Mouse (Mus musculus): Measurements from ENCODE around the gene Rbbp8nl. TPM values are rescaled to one million over a fixed set of nuclear protein-coding genes. Genes with fewer than 3 reads are reported as not detected.

The Rbbp8nl gene
- total and polyA plus RNA-seq, 3 experiments: not detected

DNA sequence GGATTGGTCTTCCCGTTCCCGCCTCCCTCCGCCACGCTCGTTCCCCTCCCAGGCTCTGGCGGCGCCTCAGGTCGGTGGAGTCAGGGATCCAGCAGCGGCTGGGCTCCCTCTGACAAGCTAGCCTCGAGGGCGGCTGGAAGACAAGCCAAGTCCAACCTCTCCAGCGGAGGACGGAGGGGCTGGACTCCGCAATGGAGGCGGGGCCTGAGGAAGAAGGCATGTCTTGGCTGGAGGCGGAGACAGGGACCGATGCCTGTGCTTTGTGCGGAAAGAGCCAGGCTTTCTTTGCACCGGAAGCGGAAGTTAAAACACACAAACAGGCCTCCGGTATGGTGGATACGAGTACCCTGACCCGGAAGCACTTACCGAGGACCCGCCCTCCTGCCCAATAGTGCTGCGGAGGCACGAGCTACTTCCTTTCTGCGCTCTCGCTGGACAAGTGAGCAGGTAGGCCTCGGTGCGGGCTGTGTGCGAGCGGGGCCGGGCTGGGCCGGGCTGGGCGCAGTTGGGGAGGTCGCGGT, 32.6 kb downstream of the Rbbp8nl start, which contains the start of gene Rps21 (continued):
- TF ChIP-seq MAZ (IDR thresholded peaks at IDR 0.05; ENCODE audit: low read depth, low read length) (peak; percentile 26; the same call in 1 of the 2 replicates), CHD1 (IDR thresholded peaks at IDR 0.05; ENCODE audit: low read depth, low read length) (no peak)

- peak overlapping the region; percentile 60 to 64 for H3K4me3 ChIP-seq (ENCODE audit: control insufficient read depth in 1 of 2, insufficient read depth in 1 of 2, low read depth in 2 of 2, low read length in 2 of 2)
- TF ChIP-seq ZNF384 (IDR thresholded peaks at IDR 0.05; ENCODE audit: low read depth, low read length): no peak
- 0 out of 2 replicates have a peak, but pooled peaks have one; percentile 6 for TF ChIP-seq ZMIZ1 (IDR thresholded peaks at IDR 0.05; ENCODE audit: low read depth, low read length)
- TF ChIP-seq MAX (IDR thresholded peaks at IDR 0.05; ENCODE audit: low read length): no peak; the same call in 1 of the 2 replicates
- TF ChIP-seq E2F4 (IDR thresholded peaks at IDR 0.05; ENCODE audit: borderline replicate concordance, low read depth, low read length): 0 out of 2 replicates have a peak, but pooled peaks have one; percentile 2
- DNase-seq (ENCODE audit: low read depth, low spot score): peak; percentile 71
- peak overlapping the region; percentile 70 for H3K9ac ChIP-seq (ENCODE audit: control insufficient read depth, low read depth, low read length, poor library complexity, severe bottlenecking)
- H3K79me2 ChIP-seq (ENCODE audit: control insufficient read depth, insufficient read depth, low read length, poor library complexity): peaks cover 18% of the 10 kb centered on the region
- H3K27ac ChIP-seq (ENCODE audit: control insufficient read depth, low read depth, low read length): peak overlapping the region; percentile 68
- peaks cover 0 to 11% of the 10 kb centered on the region in 2 experiments; a peak in 2 of 4 replicates for H3K4me1 ChIP-seq (ENCODE audit: control insufficient read depth in 1 of 2, insufficient read depth in 2 of 2, low read length in 2 of 2)
- H3K27me3 ChIP-seq (ENCODE audit: control insufficient read depth in 1 of 2, insufficient read depth in 2 of 2, low read length in 2 of 2): no peaks in the 10 kb centered on the region
- peaks cover 6 to 17% of the 10 kb centered on the region in 2 experiments for H3K36me3 ChIP-seq (ENCODE audit: control insufficient read depth in 1 of 2, insufficient read depth in 2 of 2, low read length in 2 of 2)
- H3K9me3 ChIP-seq (replicated peaks; ENCODE audit: insufficient read depth, low read length): no peaks in the 10 kb centered on the region
Observed at GRCm38 (mm10) chr2:180256296-180257000, 33.2 kb downstream of the Rbbp8nl start.

GRCm38 (mm10) chr2:180255701-180256100, 34.0 kb downstream of the Rbbp8nl start:
- H3K4me1 ChIP-seq (ENCODE audit: control insufficient read depth in 1 of 2, insufficient read depth in 2 of 2, low read length in 2 of 2): peaks cover 0 to 11% of the 10 kb centered on the region in 2 experiments; a peak in 2 of 4 replicates
- H3K9ac ChIP-seq (ENCODE audit: control insufficient read depth, low read depth, low read length, poor library complexity, severe bottlenecking): peak overlapping the region; percentile 70

More at GRCm38 (mm10) chr2:180255701-180256100, 34.0 kb downstream of the Rbbp8nl start:
- H3K4me3 ChIP-seq (ENCODE audit: control insufficient read depth in 1 of 2, insufficient read depth in 1 of 2, low read depth in 2 of 2, low read length in 2 of 2): peak overlapping the region; percentile 60 to 64
- no peaks in the 10 kb centered on the region for H3K27me3 ChIP-seq (ENCODE audit: control insufficient read depth in 1 of 2, insufficient read depth in 2 of 2, low read length in 2 of 2)
- peak overlapping the region; percentile 68 for H3K27ac ChIP-seq (ENCODE audit: control insufficient read depth, low read depth, low read length)
- peak; percentile 58 for DNase-seq (ENCODE audit: low read depth, low spot score)
- TF ChIP-seq ZNF384 (IDR thresholded peaks at IDR 0.05; ENCODE audit: low read depth, low read length) (peak; percentile 91), MAFK (IDR thresholded peaks at IDR 0.05; ENCODE audit: borderline replicate concordance, low read depth, low read length) (no peak), EP300 (IDR thresholded peaks at IDR 0.05; ENCODE audit: low read depth in 1 of 2, low read length in 2 of 2) (no peak), JUND (IDR thresholded peaks at IDR 0.05; ENCODE audit: low read depth, low read length) (no peak), UBTF (IDR thresholded peaks at IDR 0.05; ENCODE audit: borderline replicate concordance, insufficient read depth, low read depth, low read length) (no peak), TBP (IDR thresholded peaks at IDR 0.05; ENCODE audit: low read depth, low read length) (no peak; the same call in 1 of the 2 replicates), HCFC1 (IDR thresholded peaks at IDR 0.05; ENCODE audit: low read depth, low read length) (no peak), GABPA (IDR thresholded peaks at IDR 0.05; ENCODE audit: low read depth, low read length) (no peak), MAZ (IDR thresholded peaks at IDR 0.05; ENCODE audit: low read depth, low read length) (peak; percentile 14; the same call in 1 of the 2 replicates), BHLHE40 (IDR thresholded peaks at IDR 0.05; ENCODE audit: borderline replicate concordance, low read depth, low read length) (no peak), ELF1 (IDR thresholded peaks at IDR 0.05; ENCODE audit: low read depth, low read length) (no peak), KAT2A (conservative IDR thresholded peaks at IDR 0.05; ENCODE audit: low read depth, low read length) (no peak), POLR2AphosphoS5 (IDR thresholded peaks at IDR 0.05; ENCODE audit: borderline replicate concordance, low read depth, low read length) (no peak)
- H3K36me3 ChIP-seq (ENCODE audit: control insufficient read depth in 1 of 2, insufficient read depth in 2 of 2, low read length in 2 of 2): peaks cover 6 to 17% of the 10 kb centered on the region in 2 experiments
- peaks cover 18% of the 10 kb centered on the region for H3K79me2 ChIP-seq (ENCODE audit: control insufficient read depth, insufficient read depth, low read length, poor library complexity)
- H3K9me3 ChIP-seq (replicated peaks; ENCODE audit: insufficient read depth, low read length): no peaks in the 10 kb centered on the region
